Mouse (Mus musculus): ENCODE measurements around the gene Slc8a1.

Slc8a1 gene

DNA sequence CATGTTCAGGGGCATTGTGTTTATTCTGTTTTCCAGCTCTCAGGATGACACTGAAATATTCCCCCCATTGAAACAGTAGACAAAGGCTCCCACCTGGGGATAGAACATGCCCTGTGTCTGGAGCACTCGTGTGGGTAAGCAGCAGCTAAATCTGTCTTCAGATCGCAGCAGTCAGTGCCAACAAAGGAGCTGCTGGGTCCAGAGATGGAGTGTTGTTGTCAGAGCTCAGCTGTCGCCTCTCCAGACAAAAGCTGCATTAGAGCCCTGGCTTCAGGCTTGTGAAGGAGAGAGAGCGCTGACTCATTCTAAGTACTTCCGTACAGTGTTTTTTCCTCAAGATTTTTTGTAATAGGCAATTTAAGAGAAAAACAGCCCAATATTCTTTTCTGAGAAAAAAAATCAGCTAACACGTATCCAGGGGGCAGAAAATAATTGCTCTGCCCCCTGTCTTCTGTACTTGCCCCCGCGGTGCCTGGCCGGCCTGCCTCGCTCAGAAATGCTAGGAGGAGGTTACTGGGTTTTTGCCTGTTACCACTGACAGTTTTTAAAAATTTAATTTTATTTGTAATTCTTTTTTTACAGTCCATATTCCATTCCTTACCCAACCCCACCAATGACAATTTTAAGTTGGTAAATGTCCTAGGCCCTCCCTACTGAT, 318.2 kb downstream of the Slc8a1 start:
- DNase-seq (ENCODE audit: low spot score in 2 of 2): no peak

DNA sequence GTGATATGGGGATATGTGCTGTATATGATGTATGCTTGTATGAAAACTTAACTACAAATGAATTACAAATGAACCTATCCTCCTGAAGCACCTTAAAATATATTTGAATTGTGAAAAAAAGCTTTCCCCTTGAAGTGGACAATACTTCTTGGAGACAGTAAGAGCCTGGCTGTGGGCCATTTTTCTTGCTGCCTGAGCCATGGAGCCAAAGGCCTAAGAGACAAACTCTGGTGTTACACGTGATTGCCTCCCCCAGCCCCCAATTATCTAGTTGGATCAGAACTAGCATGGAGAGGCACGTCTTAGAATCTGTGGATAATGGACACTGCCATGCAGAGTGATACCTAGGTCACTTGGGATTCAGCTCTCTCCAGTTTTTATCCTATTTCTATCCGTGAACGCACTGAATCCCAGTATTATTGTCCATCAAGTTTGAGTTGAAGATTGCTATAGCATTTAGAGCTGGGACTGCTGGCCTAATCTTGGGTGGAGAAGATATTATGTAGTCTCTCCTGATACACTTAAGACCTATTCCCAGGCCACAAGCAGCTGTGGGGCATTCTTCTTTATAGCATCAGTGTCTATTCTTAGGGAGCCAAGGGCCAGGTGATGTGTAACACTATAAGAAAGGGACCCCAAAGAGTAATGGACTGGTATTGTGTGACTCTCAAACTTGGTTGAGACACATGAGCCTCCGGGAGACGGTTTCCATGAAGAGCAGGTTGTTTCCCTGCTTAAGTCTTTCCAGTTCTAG, 321.6 kb downstream of the Slc8a1 start:
- no peak for DNase-seq (ENCODE audit: low spot score in 2 of 2)

DNA sequence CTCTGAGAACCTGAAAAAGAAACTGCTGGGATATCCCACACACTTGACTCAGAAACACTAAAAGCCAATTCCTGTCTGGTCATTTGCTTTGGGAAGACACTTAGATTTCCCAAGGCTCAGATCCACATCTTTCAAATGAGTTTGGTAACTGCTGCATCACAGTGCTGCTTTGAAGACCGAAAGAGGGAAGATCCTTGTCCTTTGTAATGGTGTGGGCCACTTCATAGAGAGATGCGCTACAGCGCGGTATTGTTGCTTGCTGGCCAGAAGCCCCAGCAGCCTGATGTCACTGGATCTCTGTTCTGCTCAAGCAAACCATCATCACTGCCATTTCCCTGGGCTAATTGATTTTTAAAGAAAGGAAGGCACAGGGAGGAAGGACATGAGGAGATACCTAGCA, 325.4 kb downstream of the Slc8a1 start:
- DNase-seq (ENCODE audit: low spot score in 2 of 2): no peak

DNA sequence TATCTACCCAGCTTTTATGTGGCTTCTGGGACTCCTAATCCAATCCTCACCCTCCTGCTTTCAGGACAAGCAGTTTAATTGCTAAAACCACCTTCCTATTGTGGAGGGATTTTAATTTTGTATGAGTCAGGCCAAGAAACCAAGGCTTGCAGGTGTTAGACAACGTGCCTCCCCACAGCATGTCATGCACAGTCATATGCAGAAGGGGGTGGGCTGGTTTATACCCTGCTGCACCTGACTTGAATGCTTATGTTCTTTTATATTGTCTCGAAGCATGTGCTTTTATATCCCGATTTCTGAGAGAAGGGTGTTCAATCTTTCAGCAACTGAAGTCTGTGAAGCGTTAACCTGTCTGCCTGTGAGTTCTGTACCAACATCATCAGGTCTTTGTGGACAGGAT, 334.0 kb downstream of the Slc8a1 start:
- DNase-seq (ENCODE audit: low spot score in 2 of 2): no peak

DNA sequence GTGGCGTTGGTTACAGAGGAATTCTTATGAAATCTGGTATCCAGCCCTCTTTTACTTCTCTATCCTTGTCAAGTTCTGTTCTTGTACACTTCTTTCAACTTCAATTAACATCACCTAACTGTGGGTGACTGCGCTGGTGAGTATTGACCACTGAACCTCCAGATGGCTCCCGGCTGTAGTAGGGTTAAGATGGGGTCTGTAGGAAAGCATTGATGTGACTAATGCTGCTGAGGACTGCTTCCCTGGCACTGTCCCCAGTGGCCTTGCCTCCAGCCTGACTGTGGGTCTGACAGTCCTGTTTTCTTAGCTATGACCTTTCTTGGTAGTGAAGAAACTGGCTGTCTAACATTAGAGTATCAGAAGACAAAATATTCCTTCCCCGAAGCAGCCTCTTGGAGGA, 335.1 kb downstream of the Slc8a1 start:
- DNase-seq (ENCODE audit: low spot score in 2 of 2): no peak

DNA sequence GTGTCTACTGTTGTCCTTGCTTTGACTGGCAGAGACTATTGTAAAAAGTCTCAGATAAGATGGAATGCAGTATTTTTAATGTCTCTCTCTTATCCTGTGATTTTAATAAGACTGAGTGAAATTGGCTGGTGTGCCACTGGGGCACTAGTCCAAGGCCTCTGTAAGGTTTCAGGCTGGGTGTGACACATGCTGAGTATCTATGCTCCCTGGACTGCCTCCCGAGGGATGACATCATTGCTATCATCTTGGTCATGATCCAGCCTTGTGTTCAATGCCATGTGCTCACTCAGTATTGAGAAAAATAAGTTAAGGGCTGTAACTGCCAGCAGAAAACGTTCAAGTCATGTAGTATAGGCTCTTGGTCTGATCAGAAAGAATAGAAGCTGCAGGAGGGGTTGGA, 335.5 kb downstream of the Slc8a1 start:
- no peak for DNase-seq (ENCODE audit: low spot score in 2 of 2)

DNA sequence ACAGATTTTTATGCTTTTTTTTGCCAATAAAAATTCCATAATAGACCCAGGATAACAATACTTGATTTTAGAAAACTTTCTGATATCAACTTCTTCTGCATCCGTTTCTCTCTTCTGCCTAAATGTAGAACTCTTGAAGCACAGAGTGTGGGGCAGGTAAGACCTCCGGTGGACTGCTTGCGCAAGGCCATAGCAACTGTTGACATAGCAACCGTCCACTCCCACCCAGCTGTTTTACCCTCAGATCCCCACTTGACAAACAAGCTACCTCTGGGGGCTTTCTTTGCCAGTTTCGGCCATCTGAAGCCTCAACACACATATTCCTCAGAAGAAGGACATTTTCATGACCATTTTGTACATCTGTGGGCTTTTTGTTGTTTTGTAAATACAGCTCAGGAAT, 337.8 kb downstream of the Slc8a1 start:
- DNase-seq (ENCODE audit: low spot score in 2 of 2): no peak

DNA sequence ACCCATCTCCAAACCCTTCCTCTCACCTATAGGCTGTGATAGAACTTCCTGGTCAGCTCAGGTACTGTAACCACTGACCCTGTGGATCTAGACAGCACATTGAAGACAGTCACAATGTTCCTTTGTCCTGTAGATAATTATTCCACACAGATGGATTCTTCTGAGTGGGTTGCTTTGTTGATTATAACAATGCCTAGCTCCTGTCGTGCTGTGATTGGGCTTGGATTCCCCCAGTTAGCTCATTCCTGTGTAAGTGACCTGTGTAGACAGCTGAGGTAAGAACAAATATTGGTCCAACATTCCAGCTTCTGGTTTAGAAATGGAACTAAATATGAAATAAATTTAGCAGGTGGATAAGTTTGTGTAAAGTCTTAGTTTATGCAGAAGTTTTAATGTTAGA, 340.7 kb downstream of the Slc8a1 start:
- DNase-seq (ENCODE audit: low spot score in 2 of 2): no peak

DNA sequence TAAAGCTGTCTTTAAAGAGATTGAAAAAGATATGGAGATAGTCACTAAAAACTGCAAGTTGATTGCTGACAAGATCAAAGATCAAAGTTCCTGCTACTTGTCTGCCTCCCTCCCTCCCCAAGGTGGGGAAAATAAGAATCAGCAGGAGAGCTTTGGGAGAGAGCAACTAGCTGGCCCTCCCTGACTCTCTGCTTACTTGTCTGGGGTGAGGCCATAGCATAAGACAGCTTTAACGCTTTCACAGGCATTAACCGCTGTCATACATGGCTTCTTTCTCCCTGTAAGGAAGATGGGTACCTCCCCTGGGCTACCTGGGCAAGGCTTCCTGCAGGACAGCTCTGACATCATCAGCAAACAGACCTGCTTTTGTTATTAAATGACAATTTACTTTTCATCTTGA, 344.1 kb downstream of the Slc8a1 start:
- DNase-seq (ENCODE audit: low spot score in 2 of 2): no peak

DNA sequence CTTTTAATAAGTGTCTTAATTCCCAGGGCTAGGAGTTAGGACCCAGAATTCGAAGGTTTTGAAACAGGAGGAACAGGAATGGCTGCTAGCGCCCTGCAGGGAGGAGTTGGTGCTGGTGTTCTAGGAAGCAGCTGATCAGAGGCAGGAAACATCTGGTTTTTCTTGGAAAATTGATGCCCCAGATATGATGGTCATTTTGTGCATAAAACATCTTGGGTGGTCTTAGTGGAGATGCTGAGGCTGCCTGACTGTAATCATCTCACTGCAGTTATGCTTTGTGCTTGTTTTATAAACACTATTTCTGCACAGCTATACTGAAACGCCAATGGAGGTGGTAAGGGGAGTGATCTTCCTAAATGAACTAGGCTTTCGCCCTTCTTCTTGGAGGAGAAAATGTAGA, 345.1 kb downstream of the Slc8a1 start:
- DNase-seq (ENCODE audit: low spot score in 2 of 2): no peak

DNA sequence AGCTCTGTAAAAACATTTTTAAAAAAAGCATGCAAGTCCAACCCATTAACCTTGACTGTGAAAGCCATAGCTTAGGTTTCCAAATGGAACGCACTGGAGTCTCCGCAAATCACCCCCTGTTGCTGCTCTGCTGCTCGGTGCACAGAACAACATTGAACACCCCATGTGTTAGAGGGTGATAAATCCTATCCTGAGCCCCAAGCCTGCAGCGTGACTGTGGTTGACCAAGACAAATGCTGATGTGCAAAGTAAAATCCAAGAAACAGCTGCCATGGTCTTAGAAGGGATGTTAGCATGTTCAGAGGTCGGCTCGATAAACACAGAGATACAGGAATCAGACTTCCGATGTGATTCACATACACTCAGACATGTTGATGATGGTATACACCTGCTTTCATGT, 346.7 kb downstream of the Slc8a1 start:
- DNase-seq (ENCODE audit: low spot score in 2 of 2): no peak

DNA sequence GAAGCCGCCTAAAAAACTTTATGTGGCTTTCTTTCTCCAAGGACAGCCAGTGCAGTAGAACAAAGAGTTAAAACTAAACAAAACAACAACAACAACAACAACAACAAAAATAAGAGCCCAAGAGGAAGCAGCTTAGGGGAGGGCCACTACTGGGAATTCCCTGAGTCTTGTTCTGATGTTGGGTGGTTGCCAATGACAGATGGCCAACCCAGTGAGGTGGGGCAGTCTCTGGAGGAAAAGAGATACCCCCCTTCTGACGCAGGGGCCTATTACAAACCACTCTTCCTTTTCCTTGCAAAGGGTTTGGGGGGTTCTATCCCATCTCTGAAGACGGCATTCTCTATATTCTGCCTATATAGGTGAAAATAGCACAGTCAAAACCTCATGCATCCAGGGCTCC, 347.4 kb downstream of the Slc8a1 start:
- DNase-seq (ENCODE audit: low spot score in 2 of 2): no peak

DNA sequence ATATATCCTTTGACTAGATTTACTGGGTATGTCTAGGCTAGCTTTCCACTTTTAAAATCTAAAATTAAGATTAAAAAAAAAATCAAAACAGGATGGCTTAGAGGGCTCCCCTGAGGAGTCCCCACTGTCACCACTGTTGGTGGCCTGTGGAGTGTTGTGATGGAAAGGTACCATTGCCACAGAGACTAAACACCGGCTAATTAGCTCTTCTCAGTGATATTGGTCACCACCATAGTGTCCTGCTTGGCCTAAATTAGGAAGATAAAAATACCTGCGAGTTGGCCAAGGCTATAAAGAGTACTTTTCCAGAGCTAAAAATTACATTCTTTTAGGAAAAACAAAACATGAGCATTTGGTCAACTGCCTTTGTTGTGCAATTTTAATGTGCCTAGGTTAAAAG, 352.1 kb downstream of the Slc8a1 start:
- no peak for DNase-seq (ENCODE audit: low spot score in 2 of 2)

DNA sequence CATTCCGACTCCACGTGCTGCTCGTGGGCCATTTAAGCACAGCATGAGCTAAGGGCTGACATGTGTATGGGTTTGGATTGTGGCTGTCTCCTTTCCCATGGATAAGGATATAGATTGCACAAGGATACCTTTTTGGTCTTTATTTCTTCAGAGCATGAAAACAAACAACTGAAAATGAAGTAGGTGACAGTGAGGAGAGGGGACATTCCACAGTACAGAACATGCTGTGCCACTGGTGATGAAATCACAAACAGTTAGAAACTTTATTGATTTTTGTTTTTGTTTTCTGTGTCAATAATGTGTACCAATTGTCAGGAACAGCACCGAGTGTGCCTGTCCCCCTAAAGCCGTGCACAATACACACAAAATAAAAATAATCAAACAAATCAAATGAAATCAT, 352.7 kb downstream of the Slc8a1 start:
- DNase-seq (ENCODE audit: low spot score in 2 of 2): no peak

DNA sequence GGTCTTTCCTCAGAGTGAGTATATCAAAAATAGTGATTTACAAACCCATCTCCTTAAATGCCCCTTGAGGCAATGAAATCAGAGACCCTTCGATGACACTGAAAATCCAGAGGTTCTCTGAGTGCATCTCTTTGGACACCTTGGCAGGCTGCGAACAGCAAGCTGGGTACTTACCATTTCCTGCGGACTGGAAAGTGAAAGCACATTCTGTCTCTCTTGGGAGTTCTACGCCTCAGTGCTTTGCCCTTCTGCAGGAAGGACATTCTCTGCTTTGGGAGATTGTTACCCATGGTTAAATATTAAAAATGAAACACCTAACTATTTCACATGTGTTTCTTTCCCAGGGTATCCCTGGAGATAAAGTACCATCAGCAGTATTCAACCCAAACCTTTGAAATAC, 354.7 kb downstream of the Slc8a1 start:
- DNase-seq (ENCODE audit: low spot score in 2 of 2): no peak

DNA sequence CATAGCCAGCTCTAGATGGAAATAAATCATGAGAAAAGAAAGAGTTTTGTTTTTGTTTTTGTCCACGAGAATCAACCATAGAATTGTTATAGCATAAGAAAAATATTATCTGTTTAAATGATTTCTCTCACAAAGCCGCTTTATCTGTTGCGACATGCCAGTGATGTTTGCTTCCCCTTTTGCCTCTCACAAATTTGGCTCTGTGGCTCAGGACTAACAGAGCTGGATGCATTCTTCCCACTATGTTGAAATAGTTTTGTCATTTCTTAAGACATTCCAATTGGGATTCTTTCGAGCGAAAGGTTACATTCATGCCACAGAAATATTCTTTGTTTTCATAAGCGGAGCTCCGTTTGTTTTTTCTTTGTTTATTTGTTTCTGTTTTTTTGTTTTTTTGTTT, 359.7 kb downstream of the Slc8a1 start:
- no peak for DNase-seq (ENCODE audit: low spot score in 2 of 2)

DNA sequence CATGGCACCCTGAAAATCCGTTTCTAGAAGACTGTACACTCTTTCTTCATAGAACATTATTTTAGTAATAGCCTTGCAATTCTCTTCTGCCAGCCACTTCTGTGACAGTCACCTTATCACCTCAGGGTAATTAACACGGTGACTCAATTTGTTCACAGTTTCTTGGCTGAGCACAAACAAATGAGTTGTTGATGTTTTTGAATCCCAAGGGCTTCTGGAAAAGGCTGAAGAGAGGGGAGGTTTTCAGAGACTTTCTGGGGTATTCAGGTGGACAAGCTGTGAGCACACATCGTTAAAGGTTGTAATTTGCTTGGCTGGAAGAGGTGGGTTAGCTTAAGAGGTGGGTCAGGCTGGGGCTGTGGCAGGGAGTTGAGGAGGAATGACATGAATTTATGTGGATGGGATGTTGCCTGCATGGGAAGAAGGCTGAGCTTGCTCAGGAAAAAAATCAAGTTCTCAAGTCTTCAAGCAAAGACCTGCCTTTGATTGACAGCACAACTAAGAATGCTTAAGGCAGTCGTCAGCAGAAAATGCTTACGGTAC, 360.3 kb downstream of the Slc8a1 start:
- no peak for DNase-seq (ENCODE audit: low spot score in 2 of 2)

DNA sequence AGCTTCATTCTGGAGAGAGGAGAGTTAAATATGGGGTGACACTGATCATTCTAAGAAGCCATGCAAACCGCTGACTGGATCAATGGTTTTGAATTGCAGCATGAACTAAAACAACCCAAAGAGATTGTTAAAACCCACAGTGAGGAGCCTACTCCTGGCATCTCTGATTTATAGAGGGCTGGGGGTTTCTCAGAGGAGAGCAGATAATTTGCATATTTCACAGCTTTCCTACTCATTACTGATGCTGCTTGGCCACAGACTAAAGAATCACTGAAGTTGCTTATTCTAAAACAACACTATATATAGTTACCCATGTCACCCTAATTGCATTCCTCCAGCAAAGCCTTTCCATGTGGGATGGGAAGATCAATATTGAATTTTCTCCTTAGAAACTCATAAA, 361.0 kb downstream of the Slc8a1 start:
- no peak for DNase-seq (ENCODE audit: low spot score in 2 of 2)

DNA sequence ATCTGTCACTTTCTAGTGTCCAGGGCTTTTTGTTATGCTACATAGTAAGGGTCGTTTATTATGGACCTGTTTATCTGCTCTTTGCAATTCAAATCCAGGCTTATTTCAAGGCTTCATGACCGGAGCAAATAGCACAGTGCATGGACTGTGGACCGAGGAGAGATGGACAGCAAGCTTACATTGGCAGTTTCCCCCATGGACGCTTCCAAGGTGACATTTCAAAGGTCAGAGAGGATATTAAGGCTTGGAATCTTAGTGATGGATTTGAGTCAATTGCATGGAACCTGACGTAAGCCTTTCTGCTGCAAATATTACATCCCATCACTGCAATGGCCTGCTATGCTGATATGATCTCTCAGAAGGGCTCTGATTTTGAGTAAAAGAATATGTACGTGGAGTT, 362.3 kb downstream of the Slc8a1 start:
- DNase-seq (ENCODE audit: low spot score in 2 of 2): no peak

DNA sequence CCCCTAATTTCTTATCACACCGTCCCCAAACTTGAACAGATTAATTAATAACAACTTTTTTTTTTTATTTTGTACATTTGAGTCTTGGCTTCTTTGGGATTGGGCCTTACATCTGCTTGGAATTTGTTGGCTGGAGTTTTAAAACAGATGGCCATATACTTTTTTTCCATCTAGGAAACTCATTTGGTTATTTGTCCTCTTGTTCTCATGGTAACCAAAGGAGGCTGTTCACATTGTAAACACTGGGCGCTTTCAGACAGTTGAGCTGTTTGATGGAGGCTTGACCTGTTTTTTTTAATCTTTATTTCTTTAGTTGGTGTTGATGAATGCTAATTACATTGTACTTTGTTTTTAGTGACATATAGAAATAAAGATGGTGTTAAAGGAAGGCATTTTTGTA, 369.1 kb downstream of the Slc8a1 start:
- no peak for DNase-seq (ENCODE audit: low spot score in 2 of 2)

DNA sequence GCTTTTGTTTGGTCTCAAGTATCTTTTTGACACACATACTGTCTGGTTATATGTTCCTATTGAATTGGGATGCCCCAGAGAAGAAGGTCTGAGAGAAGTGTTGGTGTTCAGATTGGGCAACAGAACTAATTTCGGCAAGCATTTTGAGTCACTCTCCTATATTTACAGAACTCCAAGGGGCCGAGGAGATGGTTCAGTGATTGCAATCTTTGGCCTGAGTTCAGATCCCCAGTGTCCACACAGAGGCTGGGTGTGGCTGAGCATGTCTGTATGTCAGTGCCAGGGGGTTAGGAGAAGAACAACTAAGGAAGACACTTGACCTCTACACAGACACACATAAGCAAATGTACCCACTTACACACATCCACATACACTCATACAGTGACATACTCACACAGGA, 369.7 kb downstream of the Slc8a1 start:
- DNase-seq (ENCODE audit: low spot score in 2 of 2): no peak

DNA sequence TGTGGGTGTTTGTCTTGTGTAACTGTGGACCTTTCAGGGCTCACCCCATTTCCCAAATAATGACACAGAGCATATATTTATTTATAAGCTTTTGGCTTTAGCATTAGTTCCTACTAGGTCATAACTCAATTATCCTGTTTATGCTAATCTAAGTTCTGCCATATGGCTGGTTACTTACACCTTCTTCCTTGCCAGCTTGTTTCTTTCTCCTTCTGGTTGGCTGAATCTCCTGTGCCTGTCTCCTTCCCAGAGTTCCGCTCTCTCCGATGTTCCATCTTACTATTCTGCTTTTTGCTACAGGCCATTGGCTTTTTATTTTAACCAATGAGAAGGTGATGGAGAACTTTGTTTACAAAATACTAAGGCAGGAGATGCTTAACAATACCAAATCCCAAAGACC, 374.8 kb downstream of the Slc8a1 start:
- DNase-seq (ENCODE audit: low spot score in 2 of 2): no peak

DNA sequence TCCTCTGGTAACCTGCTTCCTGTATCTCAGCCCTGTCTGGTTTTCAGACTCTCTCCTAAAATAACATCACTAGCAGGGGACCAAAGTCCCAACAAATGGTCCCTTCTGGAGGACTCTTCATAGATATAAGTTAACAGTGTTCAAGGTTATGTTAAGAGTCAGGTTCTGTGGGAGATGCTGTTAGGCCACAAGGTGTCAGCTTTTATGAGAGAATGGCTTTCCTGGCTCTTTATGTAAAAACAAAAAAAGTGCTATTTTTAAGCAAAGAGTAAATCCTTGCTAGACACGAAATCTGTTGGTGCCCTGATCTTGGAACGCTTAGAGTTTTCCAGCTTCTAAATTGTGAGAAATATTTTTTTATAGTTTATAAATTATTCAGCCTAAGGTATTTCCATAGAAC, 377.6 kb downstream of the Slc8a1 start:
- no peak for DNase-seq (ENCODE audit: low spot score in 2 of 2)

DNA sequence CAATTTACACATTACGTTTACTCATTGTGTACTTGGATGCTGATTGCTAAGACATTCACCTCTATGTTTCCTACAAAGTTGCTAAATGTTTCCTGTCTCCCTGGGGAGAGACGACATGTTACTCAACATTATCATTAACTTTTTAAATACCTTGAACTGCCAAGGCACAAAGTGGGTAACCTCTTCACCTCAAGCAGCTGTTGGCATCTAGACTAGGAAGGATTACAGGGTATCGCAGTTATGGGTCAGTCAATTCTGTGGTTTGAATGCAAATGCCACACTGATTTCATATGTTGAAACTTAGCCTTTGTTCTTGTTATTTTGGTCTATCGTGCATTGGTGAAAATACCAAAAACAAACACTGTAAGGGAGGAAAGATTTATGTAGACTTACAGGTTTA, 378.1 kb downstream of the Slc8a1 start:
- DNase-seq (ENCODE audit: low spot score in 2 of 2): no peak

Data from spleen, postnatal 10 days (tissue).